Mouse (Mus musculus): Measurements from ENCODE around the gene Disc1. TPM values are rescaled to one million over a fixed set of nuclear protein-coding genes. Genes with fewer than 3 reads are reported as not detected.

Disc1 gene
- polyA plus RNA-seq, 1 experiment from 2014 or later = 0.82 TPM

GRCm38 (mm10) chr8:125038731-125039130 is 15.3 kb upstream of the Disc1 start:
- 90% methylated on average over 15 of the region's 15 CpGs for WGBS
- Histone ChIP-seq H3K36me3 (ENCODE audit: control insufficient read depth, insufficient read depth, low read length) (peaks cover 9% of the 10 kb centered on the region; the same call in 1 of the 2 replicates), H3K27me3 (replicated peaks; ENCODE audit: control insufficient read depth, insufficient read depth, low read length) (no peaks in the 10 kb centered on the region), H3K4me1 (replicated peaks; ENCODE audit: control insufficient read depth, insufficient read depth, low read length) (peaks cover 7% of the 10 kb centered on the region; the same call in 1 of the 2 replicates), H3K9ac (ENCODE audit: low read depth, low read length) (no peak overlapping the region), H3K4me2 (no peak overlapping the region), H3K9me3 (ENCODE audit: control insufficient read depth, low read length) (no peaks in the 10 kb centered on the region; the same call in 1 of the 2 replicates), H3K4me3 (ENCODE audit: low read depth, low read length) (no peak overlapping the region), H3K27ac (ENCODE audit: low read depth, low read length) (no peak overlapping the region)
- ATAC-seq (replicated peaks; ENCODE audit: low FRiP score) (no peak), DNase-seq (ENCODE audit: low spot score) (no peak)

- Histone ChIP-seq H3K36me3 (ENCODE audit: control insufficient read depth, insufficient read depth, low read length) (peaks cover 9% of the 10 kb centered on the region; the same call in 1 of the 2 replicates), H3K27ac (ENCODE audit: low read depth, low read length) (no peak overlapping the region), H3K4me1 (replicated peaks; ENCODE audit: control insufficient read depth, insufficient read depth, low read length) (peaks cover 7% of the 10 kb centered on the region; the same call in 1 of the 2 replicates), H3K9me3 (ENCODE audit: control insufficient read depth, low read length) (no peaks in the 10 kb centered on the region; the same call in 1 of the 2 replicates), H3K4me2 (no peak overlapping the region), H3K27me3 (replicated peaks; ENCODE audit: control insufficient read depth, insufficient read depth, low read length) (no peaks in the 10 kb centered on the region), H3K9ac (ENCODE audit: low read depth, low read length) (no peak overlapping the region), H3K4me3 (ENCODE audit: low read depth, low read length) (no peak overlapping the region)
- DNase-seq (ENCODE audit: low spot score) = no peak
- no peak for ATAC-seq (replicated peaks; ENCODE audit: low FRiP score)
- 70% methylated on average over 15 of the region's 15 CpGs for WGBS
Observed at GRCm38 (mm10) chr8:125040587-125041375, 13.2 kb upstream of the Disc1 start.

GRCm38 (mm10) chr8:125041496-125041895 is 12.5 kb upstream of the Disc1 start:
- 63% methylated on average over 2 of the region's 2 CpGs for WGBS
- DNase-seq (ENCODE audit: low spot score) (no peak), ATAC-seq (replicated peaks; ENCODE audit: low FRiP score) (no peak)
- Histone ChIP-seq H3K4me3 (ENCODE audit: low read depth, low read length) (no peak overlapping the region), H3K27me3 (replicated peaks; ENCODE audit: control insufficient read depth, insufficient read depth, low read length) (no peaks in the 10 kb centered on the region), H3K9me3 (ENCODE audit: control insufficient read depth, low read length) (no peaks in the 10 kb centered on the region; the same call in 1 of the 2 replicates), H3K4me2 (no peak overlapping the region), H3K27ac (ENCODE audit: low read depth, low read length) (no peak overlapping the region), H3K36me3 (ENCODE audit: control insufficient read depth, insufficient read depth, low read length) (peaks cover 9% of the 10 kb centered on the region; the same call in 1 of the 2 replicates), H3K4me1 (replicated peaks; ENCODE audit: control insufficient read depth, insufficient read depth, low read length) (peaks cover 7% of the 10 kb centered on the region; the same call in 1 of the 2 replicates), H3K9ac (ENCODE audit: low read depth, low read length) (no peak overlapping the region)

GRCm38 (mm10) chr8:125043394-125043793 is 10.6 kb upstream of the Disc1 start:
- 89% methylated on average over 7 of the region's 7 CpGs for WGBS
- no peak for ATAC-seq (replicated peaks; ENCODE audit: low FRiP score)
- H3K4me3 ChIP-seq (ENCODE audit: low read depth, low read length) = no peak overlapping the region
- H3K9ac ChIP-seq (ENCODE audit: low read depth, low read length) = no peak overlapping the region
- H3K4me1 ChIP-seq (replicated peaks; ENCODE audit: control insufficient read depth, insufficient read depth, low read length) = no peaks in the 10 kb centered on the region
- no peak overlapping the region for H3K4me2 ChIP-seq
- 0 out of 2 replicates have a peak, but pooled peaks cover 6% of the 10 kb centered on the region for H3K36me3 ChIP-seq (ENCODE audit: control insufficient read depth, insufficient read depth, low read length)
- no peak overlapping the region for H3K27ac ChIP-seq (ENCODE audit: low read depth, low read length)
- no peak for DNase-seq (ENCODE audit: low spot score)
- no peaks in the 10 kb centered on the region; the same call in 1 of the 2 replicates for H3K9me3 ChIP-seq (ENCODE audit: control insufficient read depth, low read length)
- H3K27me3 ChIP-seq (replicated peaks; ENCODE audit: control insufficient read depth, insufficient read depth, low read length) = no peaks in the 10 kb centered on the region

GRCm38 (mm10) chr8:125043935-125044334 is 10.1 kb upstream of the Disc1 start:
- 42% methylated on average over 9 of the region's 9 CpGs for WGBS

GRCm38 (mm10) chr8:125045760-125046159 is 8.2 kb upstream of the Disc1 start:
- no peak overlapping the region for H3K4me2 ChIP-seq
- H3K27me3 ChIP-seq (replicated peaks; ENCODE audit: control insufficient read depth, insufficient read depth, low read length) = no peaks in the 10 kb centered on the region
- 89% methylated on average over 1 of the region's 1 CpGs for WGBS
- no peaks in the 10 kb centered on the region for H3K4me1 ChIP-seq (replicated peaks; ENCODE audit: control insufficient read depth, insufficient read depth, low read length)
- H3K9me3 ChIP-seq (ENCODE audit: control insufficient read depth, low read length) = no peaks in the 10 kb centered on the region
- DNase-seq (ENCODE audit: low spot score) = no peak
- H3K9ac ChIP-seq (ENCODE audit: low read depth, low read length) = no peak overlapping the region
- no peak for ATAC-seq (replicated peaks; ENCODE audit: low FRiP score)
- no peak overlapping the region for H3K4me3 ChIP-seq (ENCODE audit: low read depth, low read length)
- H3K27ac ChIP-seq (ENCODE audit: low read depth, low read length) = no peak overlapping the region
- H3K36me3 ChIP-seq (ENCODE audit: control insufficient read depth, insufficient read depth, low read length) = no peaks in the 10 kb centered on the region

More at GRCm38 (mm10) chr8:125043935-125044334, 10.1 kb upstream of the Disc1 start:
- H3K4me3 ChIP-seq (ENCODE audit: low read depth, low read length) = no peak overlapping the region
- ATAC-seq (replicated peaks; ENCODE audit: low FRiP score) = no peak
- no peak overlapping the region for H3K27ac ChIP-seq (ENCODE audit: low read depth, low read length)
- 0 out of 2 replicates have a peak, but pooled peaks cover 6% of the 10 kb centered on the region for H3K36me3 ChIP-seq (ENCODE audit: control insufficient read depth, insufficient read depth, low read length)
- no peak overlapping the region for H3K9ac ChIP-seq (ENCODE audit: low read depth, low read length)
- H3K4me1 ChIP-seq (replicated peaks; ENCODE audit: control insufficient read depth, insufficient read depth, low read length) = no peaks in the 10 kb centered on the region
- no peak overlapping the region for H3K4me2 ChIP-seq
- no peaks in the 10 kb centered on the region for H3K27me3 ChIP-seq (replicated peaks; ENCODE audit: control insufficient read depth, insufficient read depth, low read length)
- no peak for DNase-seq (ENCODE audit: low spot score)
- no peaks in the 10 kb centered on the region; the same call in 1 of the 2 replicates for H3K9me3 ChIP-seq (ENCODE audit: control insufficient read depth, low read length)

- DNase-seq (ENCODE audit: low spot score) (no peak), ATAC-seq (replicated peaks; ENCODE audit: low FRiP score) (no peak)
- H3K9ac ChIP-seq (ENCODE audit: low read depth, low read length) = no peak overlapping the region
- H3K36me3 ChIP-seq (ENCODE audit: control insufficient read depth, insufficient read depth, low read length) = no peaks in the 10 kb centered on the region
- H3K9me3 ChIP-seq (ENCODE audit: control insufficient read depth, low read length) = no peaks in the 10 kb centered on the region
- no peak overlapping the region for H3K27ac ChIP-seq (ENCODE audit: low read depth, low read length)
- no peak overlapping the region for H3K4me2 ChIP-seq
- H3K27me3 ChIP-seq (replicated peaks; ENCODE audit: control insufficient read depth, insufficient read depth, low read length) = peaks cover 18% of the 10 kb centered on the region
- WGBS = 63% methylated on average over 5 of the region's 5 CpGs
- peaks cover 3% of the 10 kb centered on the region; the same call in 1 of the 2 replicates for H3K4me1 ChIP-seq (replicated peaks; ENCODE audit: control insufficient read depth, insufficient read depth, low read length)
- no peak overlapping the region for H3K4me3 ChIP-seq (ENCODE audit: low read depth, low read length)
Observed at GRCm38 (mm10) chr8:125049051-125049750, 4.8 kb upstream of the Disc1 start.

GRCm38 (mm10) chr8:125049826-125050225 is 4.2 kb upstream of the Disc1 start:
- Histone ChIP-seq H3K9ac (ENCODE audit: low read depth, low read length) (no peak overlapping the region), H3K27ac (ENCODE audit: low read depth, low read length) (no peak overlapping the region), H3K4me1 (replicated peaks; ENCODE audit: control insufficient read depth, insufficient read depth, low read length) (peaks cover 3% of the 10 kb centered on the region; the same call in 1 of the 2 replicates), H3K4me3 (ENCODE audit: low read depth, low read length) (no peak overlapping the region), H3K36me3 (ENCODE audit: control insufficient read depth, insufficient read depth, low read length) (no peaks in the 10 kb centered on the region), H3K4me2 (no peak overlapping the region), H3K9me3 (ENCODE audit: control insufficient read depth, low read length) (no peaks in the 10 kb centered on the region), H3K27me3 (replicated peaks; ENCODE audit: control insufficient read depth, insufficient read depth, low read length) (peaks cover 24% of the 10 kb centered on the region)
- no peak for ATAC-seq (replicated peaks; ENCODE audit: low FRiP score)
- 65% methylated on average over 6 of the region's 6 CpGs for WGBS
- DNase-seq (ENCODE audit: low spot score) = no peak
